Mouse (Mus musculus) bone marrow macrophage, adult 2 months (primary cell): ENCODE data around the gene Srcin1. TPM values are rescaled to one million over a fixed set of nuclear protein-coding genes. Genes with fewer than 3 reads are reported as not detected.

Source experiments
- H3K27ac ChIP-seq: 2 replicates; pipeline ENCODE4 v1.5.1; 2012; ENCODE audit warnings: low read depth, low read length; ENCODE audit not compliant: insufficient read depth
- H3K4me1 ChIP-seq: 2 replicates; pipeline ENCODE4 v1.6.1; 2012; ENCODE audit warnings: low read length; ENCODE audit not compliant: control insufficient read depth, insufficient read depth
- H3K4me3 ChIP-seq: 2 replicates; pipeline ENCODE4 v1.5.1; 2012; ENCODE audit warnings: mild to moderate bottlenecking, low read length, moderate library complexity; ENCODE audit not compliant: insufficient read depth
- CTCF ChIP-seq: IDR thresholded peaks from 2 replicates; pipeline ENCODE4 v1.5.1; 2012; ENCODE audit warnings: low read depth, mild to moderate bottlenecking, low read length, moderate library complexity
- POLR2A ChIP-seq: IDR thresholded peaks from 2 replicates; pipeline ENCODE4 v1.6.1; 2012; ENCODE audit warnings: mild to moderate bottlenecking, low read depth, low read length, borderline replicate concordance
- polyA plus RNA-seq: library from polyadenylated mRNA; stranded (reverse); fragments of >200 nt; gene quantifications from 2 replicates; pipeline ENCODE4 v1.2.4, GENCODE M21; 2012; ENCODE audit not compliant: missing spikeins, insufficient read depth, insufficient read length

Srcin1 gene
- polyA plus RNA-seq, 1 experiment = not detected

GRCm38 (mm10) chr11:97569806-97570205 lies 6.2 kb downstream of the Srcin1 start:
- no peak overlapping the region for H3K27ac ChIP-seq
- no peaks in the 10 kb centered on the region for H3K4me1 ChIP-seq
- H3K4me3 ChIP-seq = no peak overlapping the region
- TF ChIP-seq CTCF (no peak), POLR2A (no peak)

- no peak overlapping the region for H3K27ac ChIP-seq
- H3K4me3 ChIP-seq = no peak overlapping the region
- TF ChIP-seq POLR2A (no peak), CTCF (no peak)
- H3K4me1 ChIP-seq = no peaks in the 10 kb centered on the region
Observed at GRCm38 (mm10) chr11:97569301-97569724, 6.7 kb downstream of the Srcin1 start.

- Histone ChIP-seq H3K4me1 (no peaks in the 10 kb centered on the region), H3K4me3 (no peak overlapping the region), H3K27ac (no peak overlapping the region)
- TF ChIP-seq POLR2A = no peak
- no peak for TF ChIP-seq CTCF
Observed at GRCm38 (mm10) chr11:97568729-97569128, 7.3 kb downstream of the Srcin1 start.

- Histone ChIP-seq H3K4me3 (no peak overlapping the region), H3K4me1 (no peaks in the 10 kb centered on the region), H3K27ac (no peak overlapping the region)
- TF ChIP-seq CTCF (no peak), POLR2A (no peak)
Observed at GRCm38 (mm10) chr11:97567480-97567879, 8.5 kb downstream of the Srcin1 start.

GRCm38 (mm10) chr11:97566551-97566950 lies 9.4 kb downstream of the Srcin1 start:
- no peak overlapping the region for H3K4me3 ChIP-seq
- H3K4me1 ChIP-seq = no peaks in the 10 kb centered on the region
- TF ChIP-seq CTCF (no peak), POLR2A (no peak)
- H3K27ac ChIP-seq = no peak overlapping the region

GRCm38 (mm10) chr11:97563730-97564129 lies 12.3 kb downstream of the Srcin1 start:
- no peak for TF ChIP-seq CTCF
- H3K4me3 ChIP-seq = no peak overlapping the region
- no peaks in the 10 kb centered on the region for H3K4me1 ChIP-seq

GRCm38 (mm10) chr11:97562536-97562935 lies 13.4 kb downstream of the Srcin1 start:
- TF ChIP-seq CTCF (no peak), POLR2A (no peak)
- Histone ChIP-seq H3K27ac (no peak overlapping the region), H3K4me3 (no peak overlapping the region), H3K4me1 (no peaks in the 10 kb centered on the region)

More at GRCm38 (mm10) chr11:97563730-97564129, 12.3 kb downstream of the Srcin1 start:
- H3K27ac ChIP-seq = no peak overlapping the region

GRCm38 (mm10) chr11:97560210-97560963 lies 15.6 kb downstream of the Srcin1 start:
- no peaks in the 10 kb centered on the region for H3K4me1 ChIP-seq
- H3K4me3 ChIP-seq = no peak overlapping the region
- TF ChIP-seq POLR2A = no peak
- TF ChIP-seq CTCF = no peak
- H3K27ac ChIP-seq = no peak overlapping the region

- H3K27ac ChIP-seq = no peak overlapping the region
- H3K4me1 ChIP-seq = no peaks in the 10 kb centered on the region
- TF ChIP-seq CTCF = no peak
- TF ChIP-seq POLR2A = no peak
- H3K4me3 ChIP-seq = no peak overlapping the region
Observed at GRCm38 (mm10) chr11:97559549-97559948, 16.4 kb downstream of the Srcin1 start.

GRCm38 (mm10) chr11:97557885-97558284 lies 18.1 kb downstream of the Srcin1 start:
- no peak overlapping the region for H3K4me3 ChIP-seq
- no peaks in the 10 kb centered on the region for H3K4me1 ChIP-seq
- TF ChIP-seq CTCF = no peak
- TF ChIP-seq POLR2A = no peak
- H3K27ac ChIP-seq = no peak overlapping the region
